Mouse (Mus musculus): Measurements from ENCODE around the gene Cntn1. TPM values are rescaled to one million over a fixed set of nuclear protein-coding genes. Genes with fewer than 3 reads are reported as not detected.

The Cntn1 gene
- polyA plus RNA-seq (2012; rRNA removed) = 62.0 and 69.5 TPM in 2 replicates

DNA sequence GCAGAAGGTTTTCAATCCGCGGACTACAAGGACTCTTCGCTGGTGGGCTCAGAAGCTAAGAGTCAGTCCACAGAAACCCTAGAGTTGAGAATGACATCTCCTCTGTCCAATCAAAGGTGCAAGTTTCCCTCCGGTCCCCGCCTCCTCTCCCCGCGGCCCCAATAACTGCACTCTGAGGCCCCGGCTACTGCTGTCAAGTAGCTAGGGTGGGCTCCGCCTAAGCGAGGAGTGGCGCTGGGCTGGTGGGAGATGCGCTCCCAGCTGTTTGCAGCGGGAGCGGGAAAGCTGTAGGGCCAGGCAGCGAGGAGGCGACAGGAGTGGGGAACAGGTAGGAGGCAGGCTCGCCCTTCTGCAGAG lies at the start of gene Cntn1:
Cntn1 (plus strand) TSS at position 170 of the 357 bp plus-strand sequence.

Other genes with a start within 250 kb of the Cntn1 start
- gene Smgc, start 212.9 kb upstream of the Cntn1 start, polyA plus RNA-seq (2012; rRNA removed) = not detected in 2 replicates